Mouse (Mus musculus) heart, postnatal 25 days (tissue): ENCODE measurements around the gene Krt77. TPM values are rescaled to one million over a fixed set of nuclear protein-coding genes. Genes with fewer than 3 reads are reported as not detected.

ENCODE experiments used
- DNase-seq: peaks from one replicate; pipeline ENCODE4 v3.0.0; 2022; ENCODE audit warnings: low spot score
- intact Hi-C: fragments of 180-260 bp; cut with DNase I; formaldehyde crosslinking; loops from one replicate; pipeline ENCODE4 v1.15.1; 2025
- total RNA-seq, 2 experiments: library from RNA; stranded (reverse); gene quantifications; 2 replicates each; pipeline ENCODE4 v1.2.3; 2021

The Krt77 gene
- not detected for total RNA-seq

DNA sequence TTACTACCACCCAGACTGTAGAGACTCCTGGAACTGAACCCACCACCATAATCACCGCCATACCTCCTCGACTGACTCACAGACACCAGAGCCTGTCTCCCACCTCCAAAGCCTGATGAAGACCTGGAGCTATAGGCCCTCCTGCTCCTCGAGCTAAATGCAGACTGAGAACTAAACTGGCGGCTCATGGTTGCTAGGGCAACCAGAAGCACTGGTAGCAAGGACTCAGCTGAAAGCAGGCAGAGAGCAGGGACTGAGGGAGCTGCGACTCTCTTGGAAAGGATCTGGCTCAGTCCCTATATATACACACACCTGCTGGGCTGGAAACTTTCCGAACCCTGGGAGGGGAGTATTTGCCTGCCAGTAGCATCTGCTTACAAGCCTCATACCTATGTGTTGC, at the start of gene Krt77:
Gene Krt77 (minus strand): TSS at position 275 of the 400 bp plus-strand sequence.
- no peak for DNase-seq
- intact Hi-C loops = loop anchor here (5.0 kb wide), 1 partner anchor 88 kb away; no protein-coding TSS in a partner anchor

DNA sequence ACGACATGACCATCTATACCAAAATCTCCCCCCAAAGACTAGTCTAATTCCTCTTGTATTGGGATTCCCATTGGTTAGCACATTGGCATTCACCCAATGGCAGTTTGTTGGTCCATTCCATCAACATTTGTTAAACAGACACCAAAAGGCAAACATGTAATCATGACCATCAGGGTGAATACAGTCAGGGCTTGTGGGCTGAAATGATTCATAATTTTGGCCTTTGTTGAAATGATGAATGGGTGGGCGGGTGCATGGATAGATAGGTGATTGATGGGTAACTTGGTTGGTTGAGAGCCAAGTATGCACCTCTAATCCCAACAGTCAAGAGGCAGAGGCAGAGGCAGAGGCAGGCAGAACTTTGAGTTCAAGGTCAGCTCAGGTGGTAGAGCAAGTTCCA, 46.6 kb upstream of the Krt77 start:
- intact Hi-C loops = no loop called here
- DNase-seq = no peak

GRCm38 (mm10) chr15:101904849-101905248, 35.3 kb upstream of the Krt77 start:
- intact Hi-C loops = no loop called here
- no peak for DNase-seq

GRCm38 (mm10) chr15:101902171-101903149, 33.0 kb upstream of the Krt77 start:
- DNase-seq = no peak
- intact Hi-C loops = no loop called here

GRCm38 (mm10) chr15:101895216-101895615, 25.7 kb upstream of the Krt77 start:
- intact Hi-C loops = no loop called here
- no peak for DNase-seq

GRCm38 (mm10) chr15:101892820-101893219, 23.3 kb upstream of the Krt77 start, which contains the start of gene Krt76:
Gene Krt76, minus strand, starts transcription at chr15:101892920.
- no peak for DNase-seq
- intact Hi-C loops = no loop called here

- intact Hi-C loops = no loop called here
- no peak for DNase-seq
Observed at GRCm38 (mm10) chr15:101879776-101880175, 10.3 kb upstream of the Krt77 start.

DNA sequence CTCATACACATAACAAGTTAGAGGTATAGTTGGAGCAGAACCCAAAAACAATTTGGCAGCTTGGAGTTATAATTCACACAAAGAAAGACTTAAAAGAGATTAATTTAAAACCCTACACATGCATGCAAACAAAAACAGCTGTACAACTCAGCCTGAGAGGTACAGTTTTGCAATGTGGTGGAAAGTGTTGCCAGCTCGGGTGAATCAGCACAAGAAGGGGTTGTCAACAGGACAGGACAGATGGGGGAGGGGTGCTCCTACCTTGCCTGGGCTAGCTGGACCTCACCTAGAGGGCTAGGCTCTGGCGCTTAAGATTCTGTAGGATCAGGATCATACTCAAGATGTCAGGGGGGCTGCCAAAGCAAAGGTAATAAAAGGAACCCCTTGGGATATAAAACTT, 8.5 kb upstream of the Krt77 start:
- DNase-seq = no peak
- intact Hi-C loops = no loop called here

- intact Hi-C loops = no loop called here
Observed at GRCm38 (mm10) chr15:101874383-101874782, 4.9 kb upstream of the Krt77 start.

GRCm38 (mm10) chr15:101873231-101873630, 3.7 kb upstream of the Krt77 start:
- intact Hi-C loops = no loop called here
- DNase-seq = no peak

More at GRCm38 (mm10) chr15:101874383-101874782, 4.9 kb upstream of the Krt77 start:
- no peak for DNase-seq

DNA sequence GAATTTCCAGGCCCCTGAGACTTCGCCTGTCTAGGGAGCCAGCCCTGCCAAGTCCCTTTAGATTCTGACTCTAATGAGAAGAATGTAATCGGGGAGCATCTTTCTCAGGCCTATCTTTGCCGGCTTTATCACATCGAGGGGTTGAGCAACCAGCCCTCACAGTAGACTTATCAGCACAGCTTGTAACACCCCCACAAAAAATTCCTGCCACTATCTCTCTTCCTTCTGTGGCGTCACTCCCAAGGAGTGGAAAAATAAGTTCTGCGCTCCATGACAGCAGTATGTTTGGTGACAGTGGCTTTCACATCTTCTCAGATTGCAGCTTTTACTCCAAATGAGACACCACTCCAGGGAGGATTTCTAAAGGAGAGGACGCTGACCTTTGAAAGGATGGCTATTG, 2.8 kb downstream of the Krt77 start:
- intact Hi-C loops = loop anchor here (5.0 kb wide), 1 partner anchor 91 kb away; no protein-coding TSS in a partner anchor
- DNase-seq = no peak

DNA sequence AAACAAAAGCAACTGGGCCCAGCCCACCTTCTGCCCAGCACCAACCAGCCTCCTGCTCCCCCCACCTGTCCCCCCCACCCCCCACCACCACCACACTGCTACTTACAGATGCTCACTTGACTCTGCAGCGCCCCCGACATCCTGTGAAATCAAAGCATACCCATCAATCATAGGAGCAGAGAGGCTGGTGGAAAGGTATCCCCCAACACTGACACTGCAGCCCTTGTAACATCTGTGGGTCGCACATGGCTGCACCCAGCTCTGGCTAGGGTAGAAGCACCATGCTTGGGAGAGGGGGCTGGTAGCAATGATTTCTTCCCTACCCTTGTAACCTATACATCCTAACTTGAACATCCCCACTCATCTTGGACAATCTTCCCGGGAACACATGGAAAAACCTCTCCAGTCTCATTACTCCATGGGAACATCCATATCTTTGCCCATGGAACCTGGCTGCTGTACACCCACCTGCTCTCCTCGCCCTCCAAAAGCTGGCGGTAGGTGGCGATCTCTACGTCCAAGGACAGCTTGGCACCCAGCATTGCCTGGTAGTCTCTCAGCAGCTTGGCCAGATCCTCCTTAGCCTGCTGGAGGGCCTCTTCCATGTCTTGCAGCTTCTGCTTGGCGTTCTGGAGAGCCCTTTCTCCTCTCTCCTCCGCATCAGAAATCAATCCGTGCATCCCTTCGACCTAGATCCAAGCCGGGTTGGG, 8.9 kb downstream of the Krt77 start:
- DNase-seq = no peak
- intact Hi-C loops = no loop called here

- no peak for DNase-seq
- intact Hi-C loops = no loop called here
Observed at GRCm38 (mm10) chr15:101859735-101860170, 9.8 kb downstream of the Krt77 start.

DNA sequence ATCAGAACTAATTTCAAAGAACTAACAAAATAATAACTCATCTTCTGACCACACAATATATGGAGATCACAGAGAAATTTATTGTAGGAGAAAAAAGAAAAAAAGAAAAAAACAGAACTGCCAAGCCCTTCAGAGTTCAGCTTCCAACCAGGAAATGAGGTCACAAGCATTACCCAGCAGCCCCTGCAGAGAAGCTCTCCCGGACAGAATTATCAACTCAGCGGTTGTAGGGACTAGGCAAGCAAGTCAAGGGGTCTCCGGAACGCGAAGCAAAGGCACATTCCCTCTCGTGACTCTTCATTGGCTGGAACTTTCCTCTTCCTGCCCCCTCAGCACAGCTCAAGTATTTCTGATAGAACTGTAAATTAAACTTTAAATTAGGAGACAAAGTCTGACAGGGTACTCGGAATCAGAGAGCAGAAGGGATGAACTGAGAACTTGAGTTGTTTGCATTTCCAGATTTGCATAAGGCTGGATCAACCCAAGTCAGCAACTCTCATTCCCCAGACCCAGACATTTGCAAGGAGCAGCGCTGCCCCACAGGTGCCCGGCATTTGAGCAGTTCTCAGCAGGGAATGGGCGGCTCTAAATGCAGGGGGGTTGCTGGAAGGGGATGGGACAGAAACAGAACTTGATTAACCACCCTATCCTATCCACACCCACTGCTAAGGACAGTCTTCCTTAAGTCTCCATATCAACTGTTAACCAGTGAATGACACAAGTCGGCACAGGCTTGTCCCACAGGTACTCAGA, 10.7 kb downstream of the Krt77 start:
- intact Hi-C loops = no loop called here
- DNase-seq = no peak

GRCm38 (mm10) chr15:101856696-101857095, 12.8 kb downstream of the Krt77 start:
- DNase-seq = no peak
- intact Hi-C loops = no loop called here

- intact Hi-C loops = no loop called here
- DNase-seq = no peak
Observed at GRCm38 (mm10) chr15:101855732-101856131, 13.8 kb downstream of the Krt77 start.

DNA sequence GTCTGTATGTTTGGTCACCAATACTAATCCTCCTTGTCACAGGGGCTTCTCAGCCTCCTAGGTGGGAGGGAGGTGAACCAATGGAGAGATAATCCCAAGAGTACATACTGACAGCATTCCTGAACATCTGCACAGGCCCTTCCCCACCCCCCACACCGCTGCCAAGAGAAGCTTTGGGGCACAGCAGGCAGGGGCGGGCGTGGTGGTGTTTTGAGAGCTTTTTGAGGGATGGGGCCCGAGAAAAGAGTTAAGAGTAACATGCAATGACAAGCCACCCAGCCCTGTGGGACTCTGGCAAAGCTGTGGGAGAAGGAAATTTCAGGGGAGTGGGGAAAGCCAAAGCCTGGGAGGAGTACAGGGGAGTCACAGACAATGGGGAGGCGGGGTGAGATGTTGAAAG, 15.2 kb downstream of the Krt77 start:
- no peak for DNase-seq
- intact Hi-C loops = no loop called here

DNA sequence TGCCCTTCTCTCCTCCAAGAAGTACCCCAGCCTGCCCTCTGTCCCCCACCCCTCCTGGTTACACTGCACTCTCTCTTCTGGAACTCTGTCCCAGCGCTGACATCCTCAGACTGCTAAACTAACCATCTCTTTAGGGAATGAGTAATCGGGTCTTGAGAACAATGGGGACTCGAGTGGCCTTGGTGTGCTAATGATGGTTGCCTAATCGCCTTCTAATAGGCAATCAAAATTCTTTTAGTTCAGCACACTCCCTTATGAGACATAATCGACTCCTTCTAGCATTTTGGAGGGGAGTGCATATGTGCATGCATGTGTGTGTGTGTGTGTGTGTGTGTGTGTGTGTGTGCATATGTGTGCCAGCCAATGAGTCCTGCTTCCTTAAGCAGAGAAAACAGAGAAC, 16.9 kb downstream of the Krt77 start:
- no peak for DNase-seq
- intact Hi-C loops = no loop called here

- DNase-seq = no peak
- intact Hi-C loops = no loop called here
Observed at GRCm38 (mm10) chr15:101850694-101851093, 18.8 kb downstream of the Krt77 start, which contains the start of gene Krt1. Gene Krt1, minus strand, starts transcription at chr15:101850794.

- intact Hi-C loops = no loop called here
- no peak for DNase-seq
Observed at GRCm38 (mm10) chr15:101845971-101846403, 23.5 kb downstream of the Krt77 start.
